Mouse (Mus musculus) hindbrain, embryonic 14.5 days (tissue): ENCODE data around the gene Chp1. TPM values are rescaled to one million over a fixed set of nuclear protein-coding genes. Genes with fewer than 3 reads are reported as not detected.

Experiments used
- ATAC-seq: fragments of 200-750 bp; cut with Nextera tagmentation; 2 replicates; pipeline ENCODE4 v1.8.0; 2017; ENCODE audit warnings: moderate number of reproducible peaks, mild to moderate bottlenecking, moderate TSS enrichment, moderate library complexity; ENCODE audit not compliant: low FRiP score
- DNase-seq: peaks from one replicate; pipeline ENCODE4 v3.0.0-alpha.2; 2015; ENCODE audit warnings: low spot score
- H3K27ac ChIP-seq: fragments of 300-500 bp; sonication (generic); 2 replicates; pipeline ENCODE4 v1.5.1; 2014; ENCODE audit warnings: mild to moderate bottlenecking, moderate library complexity
- H3K27me3 ChIP-seq: fragments of 300-500 bp; sonication (generic); 2 replicates; pipeline ENCODE4 v1.6.1; 2014; ENCODE audit warnings: mild to moderate bottlenecking, low read length, mixed read lengths; ENCODE audit not compliant: control insufficient read depth, insufficient read depth
- H3K36me3 ChIP-seq: fragments of 300-500 bp; sonication (generic); replicated peaks from 2 replicates; pipeline ENCODE4 v1.6.1; 2014; ENCODE audit not compliant: control insufficient read depth, insufficient read depth
- H3K4me1 ChIP-seq: fragments of 300-500 bp; sonication (generic); replicated peaks from 2 replicates; pipeline ENCODE4 v1.6.1; 2014; ENCODE audit warnings: antibody characterized with exemption, low read length, mixed read lengths; ENCODE audit not compliant: control insufficient read depth, insufficient read depth
- H3K4me2 ChIP-seq: fragments of 300-500 bp; sonication (generic); replicated peaks from 2 replicates; pipeline ENCODE4 v1.6.1; 2014; ENCODE audit warnings: mild to moderate bottlenecking, moderate library complexity
- H3K4me3 ChIP-seq: fragments of 300-500 bp; sonication (generic); replicated peaks from 2 replicates; pipeline ENCODE4 v1.5.1; 2014; ENCODE audit warnings: mild to moderate bottlenecking, low read length
- H3K9ac ChIP-seq: fragments of 300-500 bp; sonication (generic); 2 replicates; pipeline ENCODE4 v1.6.1; 2014
- H3K9me3 ChIP-seq: fragments of 300-500 bp; sonication (generic); 2 replicates; pipeline ENCODE4 v1.6.1; 2016; ENCODE audit warnings: low read length; ENCODE audit not compliant: control insufficient read depth
- WGBS: fragments of 180-500 bp; shearing (Covaris S2); extraction: QIAGEN DNeasy Blood & Tissue Kit; methylation state at CpG from one replicate; pipeline ENCODE4 v1.1.7; 2014; 5-methylcytosine and 5-hydroxymethylcytosine counted together
- polyA plus RNA-seq: library from polyadenylated mRNA; unstranded; fragments of >200 nt; fragmentation: Nextera tagmentation; extraction: Ambion mirVana; gene quantifications from 2 replicates; pipeline ENCODE4 v1.2.1, GENCODE M21; 2014

Gene Chp1
- polyA plus RNA-seq, 1 experiment from 2014 or later: 58.5 TPM

GRCm38 (mm10) chr2:119520550-119520949, 26.9 kb upstream of the Chp1 start:
- no peak overlapping the region for H3K4me2 ChIP-seq
- DNase-seq (peak; percentile 33), ATAC-seq (no peak)
- no peaks in the 10 kb centered on the region for H3K4me1 ChIP-seq
- no peak overlapping the region for H3K4me3 ChIP-seq
- H3K36me3 ChIP-seq: no peaks in the 10 kb centered on the region
- 75% methylated on average over 7 of the region's 7 CpGs for WGBS
- H3K9ac ChIP-seq: no peak overlapping the region
- no peaks in the 10 kb centered on the region for H3K27me3 ChIP-seq
- no peaks in the 10 kb centered on the region for H3K9me3 ChIP-seq
- H3K27ac ChIP-seq: no peak overlapping the region

- Histone ChIP-seq H3K4me3 (no peak overlapping the region), H3K36me3 (no peaks in the 10 kb centered on the region), H3K9ac (no peak overlapping the region), H3K4me1 (no peaks in the 10 kb centered on the region), H3K27ac (no peak overlapping the region), H3K27me3 (no peaks in the 10 kb centered on the region), H3K4me2 (no peak overlapping the region), H3K9me3 (no peaks in the 10 kb centered on the region)
- 85% methylated on average over 4 of the region's 4 CpGs for WGBS
- DNase-seq: no peak
- ATAC-seq: no peak
Measured at GRCm38 (mm10) chr2:119523836-119524235, 23.7 kb upstream of the Chp1 start.

- Histone ChIP-seq H3K27ac (no peak overlapping the region), H3K4me2 (no peak overlapping the region), H3K27me3 (no peaks in the 10 kb centered on the region), H3K36me3 (no peaks in the 10 kb centered on the region), H3K9me3 (no peaks in the 10 kb centered on the region), H3K9ac (no peak overlapping the region), H3K4me1 (no peaks in the 10 kb centered on the region), H3K4me3 (no peak overlapping the region)
- no peak for ATAC-seq
- no peak for DNase-seq
- 50% methylated on average over 4 of the region's 4 CpGs for WGBS
Measured at GRCm38 (mm10) chr2:119525422-119525821, 22.1 kb upstream of the Chp1 start.

GRCm38 (mm10) chr2:119538802-119539201, 8.7 kb upstream of the Chp1 start:
- Histone ChIP-seq H3K36me3 (no peaks in the 10 kb centered on the region), H3K9me3 (no peaks in the 10 kb centered on the region), H3K4me2 (no peak overlapping the region), H3K4me1 (no peaks in the 10 kb centered on the region), H3K9ac (no peak overlapping the region), H3K4me3 (no peak overlapping the region), H3K27me3 (no peaks in the 10 kb centered on the region), H3K27ac (no peak overlapping the region)
- WGBS: 80% methylated on average over 9 of the region's 9 CpGs
- no peak for ATAC-seq
- no peak for DNase-seq

GRCm38 (mm10) chr2:119542106-119542505, 5.4 kb upstream of the Chp1 start:
- Histone ChIP-seq H3K36me3 (no peaks in the 10 kb centered on the region), H3K9me3 (no peaks in the 10 kb centered on the region), H3K9ac (no peak overlapping the region), H3K4me2 (no peak overlapping the region), H3K4me1 (no peaks in the 10 kb centered on the region), H3K27me3 (no peaks in the 10 kb centered on the region), H3K4me3 (no peak overlapping the region), H3K27ac (no peak overlapping the region)
- no peak for ATAC-seq
- DNase-seq: peak; percentile 66
- WGBS: 36% methylated on average over 1 of the region's 1 CpGs

GRCm38 (mm10) chr2:119543656-119544055, 3.8 kb upstream of the Chp1 start:
- H3K4me2 ChIP-seq: no peak overlapping the region
- no peak overlapping the region for H3K4me3 ChIP-seq
- no peak overlapping the region for H3K27ac ChIP-seq
- 91% methylated on average over 2 of the region's 2 CpGs for WGBS
- H3K36me3 ChIP-seq: no peaks in the 10 kb centered on the region
- peaks cover 8% of the 10 kb centered on the region for H3K4me1 ChIP-seq
- DNase-seq: no peak
- no peak overlapping the region for H3K9ac ChIP-seq
- no peaks in the 10 kb centered on the region for H3K9me3 ChIP-seq
- H3K27me3 ChIP-seq: no peaks in the 10 kb centered on the region
- ATAC-seq: no peak

GRCm38 (mm10) chr2:119546848-119547521, 512 bp upstream of the Chp1 start:
- DNase-seq: peak; percentile 68
- under 1% methylated on average over 30 of the region's 30 CpGs for whole genome bisulfite sequencing

GRCm38 (mm10) chr2:119548371-119548660, 819 bp downstream of the Chp1 start:
- WGBS: 16% methylated on average over 3 of the region's 3 CpGs

More at GRCm38 (mm10) chr2:119546848-119547521, 512 bp upstream of the Chp1 start:
- peak overlapping the region; percentile 91 for H3K4me3 ChIP-seq
- H3K36me3 ChIP-seq: no peaks in the 10 kb centered on the region
- peak overlapping the region; percentile 68 for H3K27ac ChIP-seq
- ATAC-seq: no peak; the same call in 1 of the 2 replicates
- H3K4me1 ChIP-seq: peaks cover 16% of the 10 kb centered on the region
- H3K4me2 ChIP-seq: peak overlapping the region; percentile 81
- H3K9ac ChIP-seq: peak overlapping the region; percentile 88
- H3K27me3 ChIP-seq: no peaks in the 10 kb centered on the region
- H3K9me3 ChIP-seq: no peaks in the 10 kb centered on the region

GRCm38 (mm10) chr2:119548691-119549090, 1.2 kb downstream of the Chp1 start:
- H3K9ac ChIP-seq: peak overlapping the region; percentile 88
- ATAC-seq: no peak
- no peaks in the 10 kb centered on the region for H3K9me3 ChIP-seq
- peak overlapping the region; percentile 91 for H3K4me3 ChIP-seq
- no peaks in the 10 kb centered on the region for H3K36me3 ChIP-seq
- DNase-seq: no peak
- H3K4me2 ChIP-seq: peak overlapping the region; percentile 81
- no peaks in the 10 kb centered on the region for H3K27me3 ChIP-seq
- no peak overlapping the region for H3K27ac ChIP-seq
- H3K4me1 ChIP-seq: peaks cover 16% of the 10 kb centered on the region
- 77% methylated on average over 5 of the region's 5 CpGs for WGBS

More at GRCm38 (mm10) chr2:119548371-119548660, 819 bp downstream of the Chp1 start:
- Histone ChIP-seq H3K4me1 (peaks cover 16% of the 10 kb centered on the region), H3K4me2 (peak overlapping the region; percentile 81), H3K9me3 (no peaks in the 10 kb centered on the region), H3K27ac (peak overlapping the region; percentile 82; the same call in 1 of the 2 replicates), H3K27me3 (no peaks in the 10 kb centered on the region), H3K9ac (peak overlapping the region; percentile 88), H3K4me3 (peak overlapping the region; percentile 91), H3K36me3 (no peaks in the 10 kb centered on the region)
- no peak for ATAC-seq
- no peak for DNase-seq

GRCm38 (mm10) chr2:119549678-119550077, 2.2 kb downstream of the Chp1 start:
- Histone ChIP-seq H3K9ac (no peak overlapping the region), H3K27ac (no peak overlapping the region), H3K4me2 (no peak overlapping the region), H3K27me3 (no peaks in the 10 kb centered on the region), H3K4me1 (peaks cover 16% of the 10 kb centered on the region), H3K36me3 (no peaks in the 10 kb centered on the region), H3K4me3 (no peak overlapping the region), H3K9me3 (no peaks in the 10 kb centered on the region)
- DNase-seq: no peak
- no peak for ATAC-seq
- 88% methylated on average over 2 of the region's 2 CpGs for WGBS
